Mouse (Mus musculus) brain, embryonic 14.5 days (tissue): Measurements from ENCODE around the gene Kctd3.

Experiments used
- CTCF ChIP-seq: fragments of 200-500 bp; IDR thresholded peaks from 2 replicates; pipeline ENCODE4 v1.5.1; 2012; ENCODE audit warnings: inconsistent platforms, mild to moderate bottlenecking, moderate library complexity, borderline replicate concordance; ENCODE audit not compliant: insufficient read depth, insufficient read length; ENCODE audit errors: extremely low read depth
- POLR2A ChIP-seq: fragments of 200-500 bp; IDR thresholded peaks from 2 replicates; pipeline ENCODE4 v1.6.1; 2012; ENCODE audit warnings: mild to moderate bottlenecking, inconsistent platforms, borderline replicate concordance; ENCODE audit not compliant: poor library complexity, insufficient read depth, insufficient read length, severe bottlenecking; ENCODE audit errors: extremely low read depth

DNA sequence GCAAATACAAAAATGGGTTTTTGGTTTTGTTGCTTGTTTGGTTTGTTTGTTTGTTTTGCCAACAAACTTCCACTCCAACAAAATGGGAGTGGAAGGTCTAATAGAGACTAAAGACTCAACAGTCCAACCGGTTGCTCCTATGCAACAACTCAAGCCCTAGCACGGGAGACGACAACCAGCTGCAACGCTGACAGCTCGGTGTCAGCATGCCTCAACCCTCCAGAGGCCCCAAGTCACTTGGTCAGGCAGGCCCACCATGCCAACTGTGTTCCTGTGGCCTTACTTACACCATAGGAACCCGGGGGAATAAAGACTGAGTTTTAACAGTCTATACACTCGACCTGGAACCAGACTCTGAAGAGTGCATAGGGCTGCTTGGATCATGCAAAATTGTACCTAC lies 815 bp downstream of the Kctd3 start:
- TF ChIP-seq POLR2A (no peak), CTCF (no peak)
